Mouse (Mus musculus): Measurements from ENCODE around the gene Olfr508.
"Not testable (repeated sequence)": the region's sequence is repeated elsewhere in the genome, so short reads cannot be mapped to it uniquely, and the experiment has no call there.

Olfr508 gene

GRCm38 (mm10) chr7:108629694-108630093 is at the start of gene Olfr508:
TSS of gene Olfr508 (plus strand) at chr7:108629994.
- no peak for DNase-seq (ENCODE audit: low read depth, low spot score)

- no peak for DNase-seq (ENCODE audit: low read depth, low spot score)
These were observed 40.0 kb upstream of the Olfr508 start for GRCm38 (mm10) chr7:108589797-108590196.

- DNase-seq (ENCODE audit: low read depth, low spot score), result not testable (repeated sequence)
These were observed 27.9 kb upstream of the Olfr508 start for GRCm38 (mm10) chr7:108601916-108602315.

GRCm38 (mm10) chr7:108610487-108610886 is 19.3 kb upstream of the Olfr508 start, which contains the start of gene Olfr506:
TSS of gene Olfr506 (plus strand) at chr7:108610787.
- no peak for DNase-seq (ENCODE audit: low read depth, low spot score)

- no peak for DNase-seq (ENCODE audit: low read depth, low spot score)
These were observed 15.7 kb upstream of the Olfr508 start for GRCm38 (mm10) chr7:108614110-108614509.

- not testable (repeated sequence) for DNase-seq (ENCODE audit: low read depth, low spot score)
These were observed 13.0 kb upstream of the Olfr508 start for GRCm38 (mm10) chr7:108616781-108617180.

- DNase-seq (ENCODE audit: low read depth, low spot score), result no peak
These were observed 8.3 kb upstream of the Olfr508 start, which contains the start of gene Olfr507 for GRCm38 (mm10) chr7:108621514-108621913. TSS of gene Olfr507 (plus strand) at chr7:108621814.

GRCm38 (mm10) chr7:108651806-108652205 is 22.0 kb downstream of the Olfr508 start, which contains the start of gene Olfr509:
TSS of gene Olfr509 (minus strand) at chr7:108651906.
- no peak for DNase-seq (ENCODE audit: low read depth, low spot score)

- DNase-seq (ENCODE audit: low read depth, low spot score), result no peak
These were observed 32.6 kb downstream of the Olfr508 start for GRCm38 (mm10) chr7:108662419-108662818.

GRCm38 (mm10) chr7:108666118-108666517 is 36.3 kb downstream of the Olfr508 start, which contains the start of gene Olfr510:
TSS of gene Olfr510 (plus strand) at chr7:108666418.
- DNase-seq (ENCODE audit: low read depth, low spot score), result no peak

- DNase-seq (ENCODE audit: low read depth, low spot score), result no peak
These were observed 41.3 kb downstream of the Olfr508 start for GRCm38 (mm10) chr7:108671058-108671457.

GRCm38 (mm10) chr7:108678886-108679285 is 49.1 kb downstream of the Olfr508 start:
- DNase-seq (ENCODE audit: low read depth, low spot score), result no peak
